Comparison of ENCODE assay signal across 21 mouse cellular contexts in genomic region chr6:37332846-37333245, GRCm38 (mm10). TPM values are rescaled to one million over a fixed set of nuclear protein-coding genes. Genes with fewer than 3 reads are reported as not detected.
DNase-seq lines count a peak whose midpoint lies in the region; ATAC-seq and TF ChIP-seq lines count a peak whose summit lies in the region.
"Had no signal": no experiment of that assay in that cellular context is flagged by ENCODE, and none has a peak within 500 bp of the region (broad histone marks: within the 10 kb centered on the region; RNA-seq: fewer than 3 reads in every experiment).

No protein-coding gene starts in this region.

- peak overlapping the region; percentile 88; the same call in 1 of the 2 replicates for H3K27ac ChIP-seq in heart, embryonic 13.5 days (replicated peaks)
- no peak overlapping the region for H3K27ac ChIP-seq in kidney, embryonic 14.5 days (ENCODE audit: low read depth, low read length)
- no peak overlapping the region for H3K27ac ChIP-seq in kidney, adult 2 months (ENCODE audit: insufficient read depth, low read depth, low read length)
- H3K27ac ChIP-seq in midbrain, embryonic 11.5 days (ENCODE audit: low read depth, low read length): no peak overlapping the region
- H3K27ac ChIP-seq in midbrain, embryonic 10.5 days (replicated peaks): no peak overlapping the region
- H3K27ac ChIP-seq: embryonic facial prominence, embryonic 12.5 days; forebrain, embryonic 15.5 days; hindbrain, embryonic 15.5 days had no signal

- TF ChIP-seq POLR2A in kidney, adult 2 months (IDR thresholded peaks at IDR 0.05; ENCODE audit: low read depth, low read length): no peak

- no peak overlapping the region for H3K4me2 ChIP-seq in heart, embryonic 13.5 days
- H3K4me2 ChIP-seq in kidney, embryonic 14.5 days (replicated peaks; ENCODE audit: low read depth, low read length): no peak overlapping the region
- H3K4me2 ChIP-seq in midbrain, embryonic 11.5 days: no peak overlapping the region
- H3K4me2 ChIP-seq: embryonic facial prominence, embryonic 12.5 days; forebrain, embryonic 15.5 days; hindbrain, embryonic 15.5 days had no signal

- H3K9ac ChIP-seq in heart, embryonic 13.5 days: no peak overlapping the region
- H3K9ac ChIP-seq in kidney, embryonic 14.5 days (ENCODE audit: low read depth, low read length): no peak overlapping the region
- H3K9ac ChIP-seq in midbrain, embryonic 11.5 days (ENCODE audit: low read length): no peak overlapping the region
- H3K9ac ChIP-seq: embryonic facial prominence, embryonic 12.5 days; forebrain, embryonic 15.5 days; hindbrain, embryonic 15.5 days had no signal

- H3K36me3 ChIP-seq in heart, embryonic 13.5 days: peaks cover 88% of the 10 kb centered on the region
- peaks cover 60% of the 10 kb centered on the region for H3K36me3 ChIP-seq in kidney, embryonic 14.5 days (ENCODE audit: control insufficient read depth, insufficient read depth, low read length)
- peaks cover 10% of the 10 kb centered on the region for H3K36me3 ChIP-seq in kidney, adult 2 months (ENCODE audit: control insufficient read depth, insufficient read depth, low read length)
- H3K36me3 ChIP-seq in midbrain, embryonic 11.5 days (ENCODE audit: control insufficient read depth, insufficient read depth, low read length): no peaks in the 10 kb centered on the region
- H3K36me3 ChIP-seq in midbrain, embryonic 10.5 days: no peaks in the 10 kb centered on the region; the same call in 1 of the 2 replicates
- H3K36me3 ChIP-seq: forebrain, embryonic 15.5 days; hindbrain, embryonic 15.5 days had no signal

- DNase-seq in heart, adult 9 months (ENCODE audit: low spot score in 2 of 2): no peak
- no peak for DNase-seq in kidney, adult 2 months
- peak; percentile 55 for DNase-seq in kidney, postnatal 10 days
- no peak for DNase-seq in kidney, adult 9 months
- peak; percentile 19 for DNase-seq in midbrain, embryonic 11.5 days (ENCODE audit: low spot score, missing footprints)
- no peak for DNase-seq in midbrain, embryonic 10.5 days (ENCODE audit: low spot score)
- DNase-seq: adrenal gland, postnatal 14 days; cerebellum, adult 11-12 months; cerebellum, adult 9-10 months; cerebellum, postnatal 25 days; gastrocnemius, postnatal 36 days; heart, adult 18-20 months; heart, postnatal 36 days had no signal

- no peak for TF ChIP-seq CTCF in kidney, adult 2 months (conservative IDR thresholded peaks at IDR 0.05; ENCODE audit: insufficient read depth, insufficient read length, low read depth, low read length)

- H3K4me1 ChIP-seq in heart, embryonic 13.5 days: peaks cover 61% of the 10 kb centered on the region
- peaks cover 13% of the 10 kb centered on the region; the same call in 1 of the 2 replicates for H3K4me1 ChIP-seq in kidney, embryonic 14.5 days (ENCODE audit: control insufficient read depth, insufficient read depth, low read length)
- H3K4me1 ChIP-seq in kidney, adult 2 months (ENCODE audit: control insufficient read depth, insufficient read depth, low read length): no peaks in the 10 kb centered on the region
- H3K4me1 ChIP-seq in midbrain, embryonic 11.5 days (ENCODE audit: control insufficient read depth, insufficient read depth, low read length): peaks cover 5% of the 10 kb centered on the region
- H3K4me1 ChIP-seq in midbrain, embryonic 10.5 days: peaks cover 36% of the 10 kb centered on the region

- ATAC-seq in heart, embryonic 13.5 days (ENCODE audit: extremely low read depth, insufficient number of reproducible peaks, low FRiP score, low TSS enrichment): no peak
- ATAC-seq in kidney, embryonic 14.5 days (ENCODE audit: low FRiP score, low TSS enrichment): peak; percentile 33; the same call in 1 of the 2 replicates
- ATAC-seq in midbrain, embryonic 11.5 days (ENCODE audit: low FRiP score): no peak
- ATAC-seq: activated CD4-positive, CD25-positive, alpha-beta regulatory T cell, adult 4 months; forebrain, embryonic 15.5 days; Patski had no signal

- no peaks in the 10 kb centered on the region for H3K27me3 ChIP-seq in heart, embryonic 13.5 days (replicated peaks)
- no peaks in the 10 kb centered on the region for H3K27me3 ChIP-seq in kidney, embryonic 14.5 days (ENCODE audit: control insufficient read depth, insufficient read depth, low read length)
- H3K27me3 ChIP-seq in kidney, adult 2 months (replicated peaks; ENCODE audit: control insufficient read depth, insufficient read depth, low read length): no peaks in the 10 kb centered on the region
- no peaks in the 10 kb centered on the region for H3K27me3 ChIP-seq in midbrain, embryonic 11.5 days (ENCODE audit: control insufficient read depth, insufficient read depth, low read length)
- H3K27me3 ChIP-seq in midbrain, embryonic 10.5 days (ENCODE audit: low read depth, poor library complexity, severe bottlenecking): no peaks in the 10 kb centered on the region
- H3K27me3 ChIP-seq: CH12.LX; embryonic facial prominence, embryonic 12.5 days; forebrain, embryonic 15.5 days; hindbrain, embryonic 15.5 days; Patski had no signal

- no peaks in the 10 kb centered on the region for H3K9me3 ChIP-seq in heart, embryonic 13.5 days
- no peaks in the 10 kb centered on the region for H3K9me3 ChIP-seq in kidney, embryonic 14.5 days (ENCODE audit: control insufficient read depth, low read length)
- no peaks in the 10 kb centered on the region for H3K9me3 ChIP-seq in midbrain, embryonic 11.5 days (ENCODE audit: control insufficient read depth, low read length)
- H3K9me3 ChIP-seq in midbrain, embryonic 10.5 days (replicated peaks): no peaks in the 10 kb centered on the region
- H3K9me3 ChIP-seq: embryonic facial prominence, embryonic 12.5 days; forebrain, embryonic 15.5 days; hindbrain, embryonic 15.5 days had no signal

- WGBS in heart, embryonic 13.5 days: 73% methylated on average over 10 of the region's 10 CpGs
- WGBS in kidney, embryonic 14.5 days: 30% methylated on average over 10 of the region's 10 CpGs
- 62% methylated on average over 10 of the region's 10 CpGs for WGBS in kidney, adult 2 months
- WGBS in midbrain, embryonic 11.5 days: 82% methylated on average over 10 of the region's 10 CpGs
- 88% methylated on average over 10 of the region's 10 CpGs for WGBS in midbrain, embryonic 10.5 days

- H3K4me3 ChIP-seq in heart, embryonic 13.5 days: no peak overlapping the region
- H3K4me3 ChIP-seq in kidney, embryonic 14.5 days (ENCODE audit: low read length): no peak overlapping the region
- H3K4me3 ChIP-seq in kidney, adult 2 months (ENCODE audit: insufficient read depth, low read depth, low read length): no peak overlapping the region
- no peak overlapping the region for H3K4me3 ChIP-seq in midbrain, embryonic 11.5 days (ENCODE audit: low read depth, low read length)
- H3K4me3 ChIP-seq in midbrain, embryonic 10.5 days: no peak overlapping the region
- H3K4me3 ChIP-seq: embryonic facial prominence, embryonic 12.5 days; forebrain, embryonic 15.5 days; hindbrain, embryonic 15.5 days had no signal

RNA-seq across cellular contexts. Expression of gene Dgki, which starts 32.9 kb away (rescaled TPM):
- polyA plus RNA-seq in heart, embryonic 13.5 days (2015; fragmentation: Nextera tagmentation; extraction: Ambion mirVana): 0.51 and 0.63 TPM in 2 replicates
- polyA plus RNA-seq in kidney, embryonic 14.5 days (2014; fragmentation: Nextera tagmentation; extraction: Ambion mirVana): 0.27 and 0.43 TPM in 2 replicates
- 0.03 and 0.05 TPM in 2 replicates for polyA plus RNA-seq in kidney, adult 2 months (2012; rRNA removed)
- 2.1 TPM in 2 replicates for polyA plus RNA-seq in midbrain, embryonic 11.5 days (2014; fragmentation: Nextera tagmentation; extraction: Ambion mirVana)
- polyA plus RNA-seq in midbrain, embryonic 10.5 days (2016; fragmentation: Nextera tagmentation; extraction: Ambion mirVana): 0.63 and 1.4 TPM in 2 replicates

Comparison
In these comparisons a context has a peak if more than half of its experiments do, and no peak if none do; other contexts are left out.
1. DNase-seq: peak in kidney, postnatal 10 days (single experiment) and midbrain, embryonic 11.5 days (single experiment); none in heart, adult 9 months (0 of 2), kidney, adult 2 months (single experiment), kidney, adult 9 months (single experiment) and midbrain, embryonic 10.5 days (single experiment).